Mouse (Mus musculus): ENCODE measurements at regions not wholly inside any gene's neighbourhood (a gene's known extent, or its start where the extent isn't known, plus 50 kb on each side); places are given as distances from the start of the nearest gene placed in this dataset.

- Histone ChIP-seq H3K4me1 (ENCODE audit: control insufficient read depth in 2 of 2, insufficient read depth in 2 of 2, low read length in 2 of 2) (peaks cover 25 to 32% of the 10 kb centered on the region in 2 experiments), H3K9ac (ENCODE audit: low read length) (no peak overlapping the region), H3K27ac (replicated peaks in 1 of 2; ENCODE audit: control insufficient read depth in 1 of 2, insufficient read depth in 1 of 2, low read depth in 2 of 2, low read length in 2 of 2) (no peak overlapping the region; a peak in 1 of 4 replicates), H3K4me2 (ENCODE audit: low read length) (no peak overlapping the region), H3K9me3 (ENCODE audit: control insufficient read depth, low read length) (no peaks in the 10 kb centered on the region), H3K36me3 (ENCODE audit: control insufficient read depth, insufficient read depth, low read length) (no peaks in the 10 kb centered on the region), H3K27me3 (ENCODE audit: control insufficient read depth, insufficient read depth, low read length) (no peaks in the 10 kb centered on the region), H3K4me3 (ENCODE audit: control insufficient read depth in 1 of 2, insufficient read depth in 1 of 2, low read depth in 1 of 2, low read length in 2 of 2) (no peak overlapping the region)
- no peak for ATAC-seq (ENCODE audit: insufficient number of reproducible peaks, insufficient read depth, low FRiP score, low read depth)
- WGBS: 62% methylated on average over 17 of the region's 17 CpGs
Measured at GRCm38 (mm10) chr14:76685830-76686761, 129.4 kb upstream of the Serp2 start.

GRCm38 (mm10) chr14:76684327-76684726, 127.6 kb upstream of the Serp2 start:
- Histone ChIP-seq H3K4me3 (ENCODE audit: control insufficient read depth in 1 of 2, insufficient read depth in 1 of 2, low read depth in 1 of 2, low read length in 2 of 2) (no peak overlapping the region), H3K27me3 (ENCODE audit: control insufficient read depth, insufficient read depth, low read length) (no peaks in the 10 kb centered on the region), H3K27ac (replicated peaks in 1 of 2; ENCODE audit: control insufficient read depth in 1 of 2, insufficient read depth in 1 of 2, low read depth in 2 of 2, low read length in 2 of 2) (no peak overlapping the region), H3K4me2 (ENCODE audit: low read length) (no peak overlapping the region), H3K36me3 (ENCODE audit: control insufficient read depth, insufficient read depth, low read length) (no peaks in the 10 kb centered on the region), H3K4me1 (ENCODE audit: control insufficient read depth in 2 of 2, insufficient read depth in 2 of 2, low read length in 2 of 2) (peaks cover 25 to 33% of the 10 kb centered on the region in 2 experiments), H3K9me3 (ENCODE audit: control insufficient read depth, low read length) (no peaks in the 10 kb centered on the region), H3K9ac (ENCODE audit: low read length) (no peak overlapping the region)
- 70% methylated on average over 2 of the region's 2 CpGs for WGBS
- no peak for ATAC-seq (ENCODE audit: insufficient number of reproducible peaks, insufficient read depth, low FRiP score, low read depth)

- Histone ChIP-seq H3K27me3 (ENCODE audit: control insufficient read depth, insufficient read depth, low read length) (no peaks in the 10 kb centered on the region), H3K27ac (replicated peaks in 1 of 2; ENCODE audit: control insufficient read depth in 1 of 2, insufficient read depth in 1 of 2, low read depth in 2 of 2, low read length in 2 of 2) (peak overlapping the region; percentile 34 to 64), H3K4me2 (ENCODE audit: low read length) (no peak overlapping the region), H3K36me3 (ENCODE audit: control insufficient read depth, insufficient read depth, low read length) (no peaks in the 10 kb centered on the region), H3K4me1 (ENCODE audit: control insufficient read depth in 2 of 2, insufficient read depth in 2 of 2, low read length in 2 of 2) (peaks cover 20% of the 10 kb centered on the region in 2 experiments), H3K9ac (ENCODE audit: low read length) (no peak overlapping the region), H3K4me3 (ENCODE audit: control insufficient read depth in 1 of 2, insufficient read depth in 1 of 2, low read depth in 1 of 2, low read length in 2 of 2) (no peak overlapping the region), H3K9me3 (ENCODE audit: control insufficient read depth, low read length) (no peaks in the 10 kb centered on the region)
- ATAC-seq (ENCODE audit: insufficient number of reproducible peaks, insufficient read depth, low FRiP score, low read depth): no peak
- WGBS: 24% methylated on average over 8 of the region's 8 CpGs
Measured at GRCm38 (mm10) chr14:76681581-76682377, 125.1 kb upstream of the Serp2 start.

- no peak for ATAC-seq (ENCODE audit: insufficient number of reproducible peaks, insufficient read depth, low FRiP score, low read depth)
- H3K4me2 ChIP-seq (ENCODE audit: low read length): no peak overlapping the region
- no peak overlapping the region for H3K9ac ChIP-seq (ENCODE audit: low read length)
- no peak overlapping the region for H3K4me3 ChIP-seq (ENCODE audit: control insufficient read depth in 1 of 2, insufficient read depth in 1 of 2, low read depth in 1 of 2, low read length in 2 of 2)
- H3K36me3 ChIP-seq (ENCODE audit: control insufficient read depth, insufficient read depth, low read length): no peaks in the 10 kb centered on the region
- no peaks in the 10 kb centered on the region for H3K27me3 ChIP-seq (ENCODE audit: control insufficient read depth, insufficient read depth, low read length)
- H3K4me1 ChIP-seq (ENCODE audit: control insufficient read depth in 2 of 2, insufficient read depth in 2 of 2, low read length in 2 of 2): peaks cover 20 to 21% of the 10 kb centered on the region in 2 experiments
- WGBS: 61% methylated on average over 5 of the region's 5 CpGs
- H3K27ac ChIP-seq (replicated peaks in 1 of 2; ENCODE audit: control insufficient read depth in 1 of 2, insufficient read depth in 1 of 2, low read depth in 2 of 2, low read length in 2 of 2): no peak overlapping the region
- no peaks in the 10 kb centered on the region for H3K9me3 ChIP-seq (ENCODE audit: control insufficient read depth, low read length)
Measured at GRCm38 (mm10) chr14:76678512-76679134, 121.9 kb upstream of the Serp2 start.

DNA sequence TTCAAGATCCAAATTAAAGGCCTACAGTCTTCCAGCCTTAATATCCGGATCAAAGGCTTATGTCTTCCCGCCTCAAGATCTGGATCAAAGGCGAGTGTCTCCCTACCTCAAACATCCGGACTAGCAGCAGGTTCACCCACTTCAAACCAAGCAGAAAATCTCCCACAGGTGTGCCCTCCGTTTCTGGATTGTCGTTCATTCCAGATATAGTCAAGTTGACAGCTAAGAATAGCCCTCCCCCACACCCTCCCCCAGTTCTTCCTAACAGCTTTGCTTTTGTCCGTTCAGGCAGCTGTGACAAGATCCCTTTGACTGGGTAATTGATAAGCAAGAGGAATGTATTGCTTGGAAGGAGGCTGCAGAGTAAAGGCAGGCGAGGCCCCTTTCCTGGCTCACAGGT, 118.3 kb upstream of the Serp2 start:
- no peaks in the 10 kb centered on the region for H3K9me3 ChIP-seq (ENCODE audit: control insufficient read depth, low read length)
- no peak overlapping the region for H3K9ac ChIP-seq (ENCODE audit: low read length)
- no peak overlapping the region for H3K27ac ChIP-seq (replicated peaks in 1 of 2; ENCODE audit: control insufficient read depth in 1 of 2, insufficient read depth in 1 of 2, low read depth in 2 of 2, low read length in 2 of 2)
- H3K27me3 ChIP-seq (ENCODE audit: control insufficient read depth, insufficient read depth, low read length): no peaks in the 10 kb centered on the region
- no peaks in the 10 kb centered on the region for H3K36me3 ChIP-seq (ENCODE audit: control insufficient read depth, insufficient read depth, low read length)
- H3K4me3 ChIP-seq (ENCODE audit: control insufficient read depth in 1 of 2, insufficient read depth in 1 of 2, low read depth in 1 of 2, low read length in 2 of 2): no peak overlapping the region
- H3K4me2 ChIP-seq (ENCODE audit: low read length): no peak overlapping the region
- 29% methylated on average over 8 of the region's 8 CpGs for WGBS
- no peak for ATAC-seq (ENCODE audit: insufficient number of reproducible peaks, insufficient read depth, low FRiP score, low read depth)
- peaks cover 19 to 25% of the 10 kb centered on the region in 2 experiments for H3K4me1 ChIP-seq (ENCODE audit: control insufficient read depth in 2 of 2, insufficient read depth in 2 of 2, low read length in 2 of 2)

DNA sequence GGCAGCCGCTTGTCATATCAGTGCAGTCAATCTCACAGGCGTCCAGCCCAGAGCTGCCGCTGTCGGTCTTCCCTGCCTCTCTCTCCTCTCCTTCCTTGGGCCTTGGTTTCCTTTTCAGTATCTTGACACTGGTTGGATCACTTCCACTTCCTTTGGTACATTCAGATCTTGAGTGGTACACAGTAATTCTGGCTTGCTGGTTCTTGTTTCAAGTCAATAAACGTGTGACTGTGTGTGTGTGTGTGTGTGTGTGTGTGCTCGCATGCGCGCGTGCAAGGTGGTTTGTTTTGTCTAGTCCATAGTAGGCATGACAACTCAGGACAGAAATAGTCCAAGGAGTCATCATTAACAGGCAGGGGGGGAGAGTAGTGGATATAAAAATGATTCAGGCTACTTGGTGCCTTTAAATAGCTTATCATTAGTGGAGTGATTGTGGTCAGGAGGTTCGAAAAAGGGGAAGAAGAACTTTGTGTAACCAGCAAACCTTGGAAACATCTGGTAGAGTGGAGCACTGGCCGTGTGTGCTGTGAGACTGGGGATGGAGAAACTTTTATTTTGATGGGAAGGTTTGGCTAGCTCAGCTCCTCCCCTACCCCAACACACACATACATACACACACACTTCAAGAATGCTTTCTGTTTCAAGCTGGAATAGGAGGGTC, 117.1 kb upstream of the Serp2 start:
- H3K9ac ChIP-seq (ENCODE audit: low read length): no peak overlapping the region
- H3K4me1 ChIP-seq (ENCODE audit: control insufficient read depth in 2 of 2, insufficient read depth in 2 of 2, low read length in 2 of 2): peaks cover 19 to 25% of the 10 kb centered on the region in 2 experiments
- H3K4me3 ChIP-seq (ENCODE audit: control insufficient read depth in 1 of 2, insufficient read depth in 1 of 2, low read depth in 1 of 2, low read length in 2 of 2): no peak overlapping the region
- peak overlapping the region; percentile 5; the same call in 1 of the 2 replicates for H3K4me2 ChIP-seq (ENCODE audit: low read length)
- no peak for ATAC-seq (ENCODE audit: insufficient number of reproducible peaks, insufficient read depth, low FRiP score, low read depth)
- H3K9me3 ChIP-seq (ENCODE audit: control insufficient read depth, low read length): no peaks in the 10 kb centered on the region
- WGBS: 26% methylated on average over 11 of the region's 11 CpGs
- no peaks in the 10 kb centered on the region for H3K27me3 ChIP-seq (ENCODE audit: control insufficient read depth, insufficient read depth, low read length)
- no peaks in the 10 kb centered on the region for H3K36me3 ChIP-seq (ENCODE audit: control insufficient read depth, insufficient read depth, low read length)
- H3K27ac ChIP-seq (replicated peaks in 1 of 2; ENCODE audit: control insufficient read depth in 1 of 2, insufficient read depth in 1 of 2, low read depth in 2 of 2, low read length in 2 of 2): peak overlapping the region; percentile 32 to 40; a peak in 3 of 4 replicates

GRCm38 (mm10) chr14:76672899-76673298, 116.2 kb upstream of the Serp2 start:
- Histone ChIP-seq H3K36me3 (ENCODE audit: control insufficient read depth, insufficient read depth, low read length) (no peaks in the 10 kb centered on the region), H3K4me1 (ENCODE audit: control insufficient read depth in 2 of 2, insufficient read depth in 2 of 2, low read length in 2 of 2) (peaks cover 15 to 25% of the 10 kb centered on the region in 2 experiments), H3K27me3 (ENCODE audit: control insufficient read depth, insufficient read depth, low read length) (no peaks in the 10 kb centered on the region), H3K27ac (replicated peaks in 1 of 2; ENCODE audit: control insufficient read depth in 1 of 2, insufficient read depth in 1 of 2, low read depth in 2 of 2, low read length in 2 of 2) (no peak overlapping the region), H3K4me3 (ENCODE audit: control insufficient read depth in 1 of 2, insufficient read depth in 1 of 2, low read depth in 1 of 2, low read length in 2 of 2) (no peak overlapping the region), H3K4me2 (ENCODE audit: low read length) (no peak overlapping the region), H3K9ac (ENCODE audit: low read length) (no peak overlapping the region), H3K9me3 (ENCODE audit: control insufficient read depth, low read length) (no peaks in the 10 kb centered on the region)
- ATAC-seq (ENCODE audit: insufficient number of reproducible peaks, insufficient read depth, low FRiP score, low read depth): no peak
- whole genome bisulfite sequencing: 64% methylated on average over 6 of the region's 6 CpGs
